In genomic region chr14:27335331-27336207, GRCm38 (mm10) we compare ENCODE assay signal across 8 mouse cellular contexts.
DNase-seq lines count a peak whose midpoint lies in the region; ATAC-seq and TF ChIP-seq lines count a peak whose summit lies in the region.

No protein-coding gene starts in this region.

- no peak for TF ChIP-seq CTCF in kidney, postnatal 0 days (IDR thresholded peaks at IDR 0.05; ENCODE audit: low read depth)
- TF ChIP-seq CTCF in midbrain, postnatal 0 days (IDR thresholded peaks at IDR 0.05), result no peak

- peak overlapping the region; percentile 85 for H3K9ac ChIP-seq in heart, embryonic 13.5 days
- H3K9ac ChIP-seq in kidney, postnatal 0 days (ENCODE audit: low read depth, low read length), result peak overlapping the region; percentile 58
- peak overlapping the region; percentile 65 for H3K9ac ChIP-seq in midbrain, postnatal 0 days (replicated peaks; ENCODE audit: low read length, poor library complexity, severe bottlenecking)

- peaks cover 12% of the 10 kb centered on the region for H3K27me3 ChIP-seq in heart, embryonic 13.5 days (replicated peaks)
- H3K27me3 ChIP-seq in kidney, postnatal 0 days (ENCODE audit: insufficient read depth, low read length), result no peaks in the 10 kb centered on the region
- no peaks in the 10 kb centered on the region for H3K27me3 ChIP-seq in midbrain, postnatal 0 days (ENCODE audit: insufficient read depth, low read length)

- DNase-seq in CD4-positive helper T cell, adult 2 months (ENCODE audit: low read depth, low spot score), result peak; percentile 95
- DNase-seq in c-Kit-negative CD71-positive TER-119-positive erythroid progenitor cells, embryonic 14.5 days (ENCODE audit: low read depth, low spot score), result peak; percentile 49
- peak; percentile 78 for DNase-seq in kidney, postnatal 0 days (ENCODE audit: low spot score)
- peak; percentile 87 for DNase-seq in liver
- DNase-seq in midbrain, postnatal 0 days (ENCODE audit: low spot score), result peak; percentile 83
- DNase-seq in spleen, postnatal 10 days (ENCODE audit: low spot score in 2 of 2), result peak; percentile 75 to 90

- H3K4me1 ChIP-seq in heart, embryonic 13.5 days, result peaks cover 34% of the 10 kb centered on the region
- peaks cover 3% of the 10 kb centered on the region; the same call in 1 of the 2 replicates for H3K4me1 ChIP-seq in kidney, postnatal 0 days (replicated peaks; ENCODE audit: insufficient read depth, low read length)
- H3K4me1 ChIP-seq in midbrain, postnatal 0 days (ENCODE audit: insufficient read depth, low read length), result no peaks in the 10 kb centered on the region

- peak overlapping the region; percentile 100 for H3K4me2 ChIP-seq in heart, embryonic 13.5 days
- H3K4me2 ChIP-seq in kidney, postnatal 0 days (ENCODE audit: low read length), result peak overlapping the region; percentile 87
- H3K4me2 ChIP-seq in midbrain, postnatal 0 days (ENCODE audit: low read depth, low read length, poor library complexity, severe bottlenecking), result peak overlapping the region; percentile 87

- H3K9me3 ChIP-seq in heart, embryonic 13.5 days, result no peaks in the 10 kb centered on the region
- H3K9me3 ChIP-seq in kidney, postnatal 0 days (replicated peaks; ENCODE audit: low read length), result no peaks in the 10 kb centered on the region
- no peaks in the 10 kb centered on the region for H3K9me3 ChIP-seq in midbrain, postnatal 0 days (ENCODE audit: low read length)

- H3K27ac ChIP-seq in heart, embryonic 13.5 days (replicated peaks), result 0 out of 2 replicates have a peak overlapping the region, but pooled peaks have one; percentile 38
- no peak overlapping the region for H3K27ac ChIP-seq in kidney, postnatal 0 days
- no peak overlapping the region for H3K27ac ChIP-seq in midbrain, postnatal 0 days (ENCODE audit: low read depth, low read length)

- H3K4me3 ChIP-seq in heart, embryonic 13.5 days, result peak overlapping the region; percentile 73
- peak overlapping the region; percentile 56 for H3K4me3 ChIP-seq in kidney, postnatal 0 days (replicated peaks; ENCODE audit: low read depth, low read length)
- peak overlapping the region; percentile 54 for H3K4me3 ChIP-seq in midbrain, postnatal 0 days (ENCODE audit: low read depth, low read length)

- no peaks in the 10 kb centered on the region for H3K36me3 ChIP-seq in heart, embryonic 13.5 days
- H3K36me3 ChIP-seq in kidney, postnatal 0 days (ENCODE audit: insufficient read depth, low read length), result no peaks in the 10 kb centered on the region
- H3K36me3 ChIP-seq in midbrain, postnatal 0 days (ENCODE audit: insufficient read depth, low read length), result no peaks in the 10 kb centered on the region

- peak; percentile 82 for ATAC-seq in erythroid progenitor cell, adult 5-6 weeks (replicated peaks; ENCODE audit: low FRiP score, poor library complexity, severe bottlenecking)
- peak; percentile 74; the same call in 1 of the 2 replicates for ATAC-seq in heart, embryonic 13.5 days (ENCODE audit: extremely low read depth, insufficient number of reproducible peaks, low FRiP score, low TSS enrichment)
- peak; percentile 92 for ATAC-seq in kidney, postnatal 0 days (replicated peaks; ENCODE audit: low FRiP score, low read depth)
- ATAC-seq in midbrain, postnatal 0 days (ENCODE audit: low FRiP score), result peak; percentile 83

- 3% methylated on average over 37 of the region's 37 CpGs for WGBS in heart, embryonic 13.5 days
- 3% methylated on average over 37 of the region's 37 CpGs for WGBS in kidney, postnatal 0 days
- WGBS in midbrain, postnatal 0 days, result 4% methylated on average over 37 of the region's 37 CpGs
